Mouse (Mus musculus) spleen, adult 12 weeks (tissue): Measurements from ENCODE around the gene Atrnl1.
"Not testable (repeated sequence)": the region's sequence is repeated elsewhere in the genome, so short reads cannot be mapped to it uniquely, and the experiment has no call there.

Experiments
- DNase-seq: peaks from one replicate; pipeline ENCODE4 v3.0.0; 2022; ENCODE audit warnings: low spot score

Atrnl1 gene

GRCm38 (mm10) chr19:57975201-57975600 lies 364.4 kb downstream of the Atrnl1 start:
- DNase-seq: no peak

- DNase-seq: no peak
Measured at GRCm38 (mm10) chr19:57985918-57986900, 375.4 kb downstream of the Atrnl1 start.

GRCm38 (mm10) chr19:57987696-57988393 lies 377.0 kb downstream of the Atrnl1 start:
- no peak for DNase-seq

DNA sequence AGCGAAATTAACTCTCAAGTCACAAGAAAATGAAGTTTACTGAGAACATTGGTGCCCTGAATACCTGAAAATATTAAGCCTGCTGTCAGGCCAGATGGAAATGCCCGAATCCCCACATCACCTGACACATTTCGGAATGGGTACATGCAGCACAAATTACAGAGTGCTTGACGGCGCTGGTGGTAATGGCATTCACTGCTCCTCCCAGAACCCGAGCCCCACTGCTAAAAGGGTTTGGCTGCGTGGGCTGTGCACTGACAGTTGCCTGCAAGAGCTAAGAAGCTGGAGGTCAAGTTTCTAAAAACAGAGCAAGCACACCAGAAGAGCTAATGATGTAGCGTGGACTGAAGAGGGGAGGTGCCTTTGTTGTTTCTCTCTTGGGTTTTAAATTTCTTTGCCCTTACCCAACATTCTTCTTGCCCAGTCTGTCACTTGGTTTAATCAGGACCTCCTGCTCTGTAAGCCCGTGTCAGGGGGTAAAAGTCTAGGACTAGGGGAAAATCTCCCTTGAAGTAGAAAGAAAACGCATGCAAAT lies 377.8 kb downstream of the Atrnl1 start:
- DNase-seq: no peak

- DNase-seq: no peak
Measured at GRCm38 (mm10) chr19:57991099-57991760, 380.4 kb downstream of the Atrnl1 start.

DNA sequence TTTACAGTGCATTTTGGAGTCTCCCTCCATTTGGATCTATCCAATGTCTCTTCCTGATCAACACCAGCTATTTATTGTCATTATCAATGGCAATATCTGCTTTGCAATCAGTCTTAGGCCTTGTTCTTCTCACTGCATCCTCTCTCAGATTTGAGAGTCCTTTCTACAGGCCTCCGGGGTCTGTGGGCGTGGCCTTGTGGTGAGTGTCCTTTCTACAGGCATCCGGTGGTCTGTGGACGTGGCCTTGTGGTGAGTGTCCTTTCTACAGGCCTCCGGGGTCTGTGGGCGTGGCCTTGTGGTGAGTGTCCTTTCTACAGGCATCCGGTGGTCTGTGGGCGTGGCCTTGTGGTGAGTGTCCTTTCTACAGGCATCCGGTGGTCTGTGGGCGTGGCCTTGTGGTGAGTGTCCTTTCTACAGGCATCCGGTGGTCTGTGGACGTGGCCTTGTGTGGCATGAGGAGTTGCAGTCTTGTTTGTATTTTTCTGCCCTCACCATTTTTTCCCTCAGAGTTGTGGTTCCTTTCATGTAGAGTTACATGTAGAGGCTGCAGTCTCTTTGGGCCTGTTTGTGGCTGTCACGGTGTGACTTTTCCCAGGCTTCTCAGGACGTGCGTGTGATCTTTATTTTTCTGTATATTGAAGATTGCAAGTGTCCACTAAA lies 383.5 kb downstream of the Atrnl1 start:
- DNase-seq: not testable (repeated sequence)

GRCm38 (mm10) chr19:57995015-57995414 lies 384.2 kb downstream of the Atrnl1 start:
- DNase-seq: no peak

DNA sequence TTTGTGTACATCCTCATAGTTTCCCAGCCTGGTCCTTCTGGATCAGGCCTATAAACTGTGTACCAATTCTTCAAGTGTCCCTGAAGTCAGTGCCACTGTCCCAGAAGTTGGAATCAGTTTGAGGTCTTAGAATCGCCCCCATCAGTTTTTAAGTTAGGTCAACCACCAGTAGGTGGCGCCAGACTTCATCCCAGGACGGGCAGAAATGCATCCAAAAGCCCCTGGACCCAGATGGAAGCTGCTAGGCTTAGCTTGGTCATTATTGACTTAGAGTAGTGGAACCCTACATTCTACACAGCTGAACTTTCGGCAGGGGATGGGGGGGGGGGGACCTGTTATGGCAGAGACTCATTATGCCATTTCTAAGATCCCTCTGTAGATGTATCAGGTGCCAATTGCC lies 387.1 kb downstream of the Atrnl1 start:
- no peak for DNase-seq

DNA sequence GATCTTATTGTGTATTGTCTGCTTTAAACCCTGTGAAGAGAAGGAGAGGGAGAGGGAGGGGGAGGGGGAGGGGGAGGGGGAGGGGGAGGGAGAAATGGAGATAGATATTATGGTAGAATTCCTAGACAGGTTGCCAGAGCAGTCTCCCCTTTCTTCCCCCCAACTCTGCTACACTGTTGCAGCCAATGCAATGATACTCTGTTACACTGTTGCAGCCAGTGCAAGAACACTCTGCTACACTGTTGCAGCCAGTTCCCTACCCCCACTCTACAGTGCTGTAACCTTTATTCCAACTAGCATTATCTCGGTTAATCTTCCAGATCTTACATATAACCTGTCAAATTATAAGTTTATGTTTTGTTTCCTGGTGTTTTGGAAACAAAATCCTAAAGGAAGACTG lies 400.8 kb downstream of the Atrnl1 start:
- no peak for DNase-seq

DNA sequence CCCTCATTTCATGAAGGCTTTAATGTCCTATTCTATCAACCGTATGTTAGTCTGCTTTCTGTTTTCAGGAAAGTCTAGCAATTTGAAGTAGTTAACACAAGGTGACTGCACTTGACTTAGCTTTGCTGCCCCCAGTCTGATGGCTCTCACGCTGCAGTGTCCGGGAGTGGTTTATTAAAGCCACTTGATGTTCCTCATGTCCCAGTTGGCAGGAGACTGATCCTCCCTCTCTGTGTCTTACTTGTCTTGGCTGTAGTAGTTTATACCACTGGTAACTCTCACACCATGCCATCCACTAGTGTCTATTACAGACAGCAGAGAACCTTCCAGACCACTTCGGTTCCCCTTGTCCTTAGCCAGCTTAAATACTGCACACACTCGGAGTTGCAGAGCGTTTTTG lies 404.9 kb downstream of the Atrnl1 start:
- no peak for DNase-seq

DNA sequence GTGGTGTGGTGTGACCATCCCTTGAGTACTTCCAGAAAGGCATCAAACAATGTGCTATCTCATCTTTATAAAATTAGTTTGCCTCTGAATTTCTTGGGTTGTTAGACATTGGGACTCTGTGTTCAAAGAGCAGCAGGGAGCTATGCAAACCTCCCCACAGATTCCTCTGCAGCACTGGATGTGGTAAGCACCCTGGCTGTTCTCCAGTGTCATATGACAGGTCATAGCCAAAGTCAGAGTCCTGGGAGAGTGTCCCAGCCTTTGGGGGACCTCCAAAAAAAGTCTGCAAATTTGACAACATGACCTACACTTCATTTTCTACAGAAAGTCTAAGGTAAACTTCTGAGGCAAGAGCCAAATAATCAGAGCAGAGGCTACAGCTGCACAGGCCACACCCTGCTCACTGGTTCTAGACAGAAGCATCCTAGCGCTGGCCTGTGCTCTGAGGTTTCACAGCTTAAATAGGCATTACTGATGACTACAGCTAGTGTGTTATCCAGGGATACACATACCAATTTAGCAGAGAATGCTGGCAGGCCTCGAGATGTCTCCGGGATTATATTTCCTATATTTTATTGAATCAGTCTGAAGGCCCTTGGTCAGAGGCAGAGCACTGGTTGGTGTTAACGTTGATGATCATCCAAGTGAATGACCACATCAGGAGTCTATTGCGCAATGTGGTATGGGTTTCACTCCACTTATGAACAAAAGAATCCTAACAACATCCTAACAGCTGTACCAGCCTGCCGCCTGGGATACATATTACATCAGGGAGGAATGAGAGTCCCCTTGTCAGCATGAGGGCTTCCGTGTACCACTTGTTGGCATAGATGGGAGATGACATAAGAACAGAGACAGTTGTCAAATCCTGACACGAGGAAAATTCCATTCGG lies 406.0 kb downstream of the Atrnl1 start:
- no peak for DNase-seq

- DNase-seq: no peak
Measured at GRCm38 (mm10) chr19:58017468-58017867, 406.6 kb downstream of the Atrnl1 start.

- no peak for DNase-seq
Measured at GRCm38 (mm10) chr19:58018698-58019097, 407.9 kb downstream of the Atrnl1 start.

DNA sequence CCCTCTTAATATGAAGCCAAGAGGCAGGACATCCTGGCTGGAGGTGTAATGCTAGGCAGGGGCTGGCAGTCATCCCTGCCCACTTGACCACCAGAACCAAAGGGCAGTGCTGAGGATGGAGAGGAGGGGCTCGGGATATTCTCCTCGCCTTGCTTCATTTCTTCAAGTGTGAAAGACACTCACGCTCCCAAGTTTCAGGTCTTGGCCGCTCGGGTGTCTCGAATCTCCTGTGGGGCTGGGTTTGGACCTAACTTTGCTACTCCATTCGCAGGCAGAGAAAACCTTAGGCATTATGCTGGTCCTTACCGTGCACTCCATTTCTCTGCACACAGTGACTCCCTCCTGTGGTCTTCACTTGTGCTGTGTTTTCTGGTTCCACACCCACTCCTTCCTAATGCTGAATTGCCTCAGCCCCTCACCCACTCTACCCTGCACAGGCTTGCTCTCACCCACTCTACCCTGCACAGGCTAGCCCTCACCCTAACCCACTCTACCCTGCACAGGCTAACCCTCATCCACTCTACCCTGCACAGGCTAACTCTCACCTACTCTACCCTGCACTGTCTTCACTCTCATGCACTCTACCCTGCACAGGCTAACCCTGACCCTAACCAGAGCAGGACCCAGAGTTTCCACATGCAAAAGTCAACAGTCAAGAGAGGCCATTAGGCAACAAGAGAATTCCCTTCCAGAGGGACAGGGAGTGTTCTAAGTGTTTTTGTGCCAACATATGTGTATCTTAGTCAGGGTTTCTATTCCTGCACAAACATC lies 410.9 kb downstream of the Atrnl1 start:
- DNase-seq: no peak

DNA sequence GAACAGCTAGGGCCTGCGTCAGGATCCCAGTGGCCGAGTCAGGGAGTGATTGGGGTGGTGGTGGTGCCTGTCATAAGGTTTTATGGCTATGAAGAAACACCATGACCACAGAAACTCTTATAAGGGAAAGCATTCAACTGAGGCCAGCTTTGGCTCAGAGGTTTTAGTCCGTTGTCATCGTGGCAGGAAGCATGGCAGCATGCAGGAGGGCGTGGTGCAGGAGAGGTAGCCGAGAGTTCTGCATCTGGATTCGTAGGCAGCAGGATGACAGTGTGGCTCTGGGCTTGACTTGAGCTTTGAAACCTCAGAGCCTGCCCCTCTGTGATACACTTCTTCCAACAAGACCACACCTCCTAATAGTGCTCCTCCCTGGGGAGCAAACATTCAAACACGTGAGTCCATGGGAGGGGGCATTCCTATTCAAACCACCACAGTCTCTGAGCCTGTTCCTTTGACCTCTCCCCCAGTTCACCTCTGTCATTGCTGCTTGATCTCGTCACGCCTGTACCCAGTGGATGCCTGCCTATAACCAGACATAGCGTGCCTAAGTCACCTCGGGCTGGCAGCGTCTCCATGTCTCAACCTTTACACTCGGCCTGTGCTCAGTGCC lies 412.5 kb downstream of the Atrnl1 start:
- DNase-seq: no peak

DNA sequence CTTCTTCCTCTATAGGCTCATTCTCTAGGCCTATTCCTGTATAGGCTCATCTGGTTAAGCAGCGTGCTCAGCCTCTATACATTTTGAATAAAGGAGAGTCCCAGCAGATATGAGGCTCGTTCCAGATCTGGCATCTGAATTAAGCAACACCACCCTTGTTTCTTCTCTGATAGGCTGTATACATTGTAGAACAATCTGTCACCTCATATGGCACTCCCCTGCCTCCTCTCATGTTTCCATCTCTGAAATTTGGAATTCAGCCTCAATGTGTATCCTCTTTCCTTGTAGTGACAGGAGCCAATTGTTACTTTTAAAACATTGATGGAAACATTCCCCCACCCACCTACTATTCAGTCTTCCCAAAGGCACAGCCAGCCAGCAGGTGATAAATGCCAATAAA lies 414.2 kb downstream of the Atrnl1 start:
- DNase-seq: no peak

DNA sequence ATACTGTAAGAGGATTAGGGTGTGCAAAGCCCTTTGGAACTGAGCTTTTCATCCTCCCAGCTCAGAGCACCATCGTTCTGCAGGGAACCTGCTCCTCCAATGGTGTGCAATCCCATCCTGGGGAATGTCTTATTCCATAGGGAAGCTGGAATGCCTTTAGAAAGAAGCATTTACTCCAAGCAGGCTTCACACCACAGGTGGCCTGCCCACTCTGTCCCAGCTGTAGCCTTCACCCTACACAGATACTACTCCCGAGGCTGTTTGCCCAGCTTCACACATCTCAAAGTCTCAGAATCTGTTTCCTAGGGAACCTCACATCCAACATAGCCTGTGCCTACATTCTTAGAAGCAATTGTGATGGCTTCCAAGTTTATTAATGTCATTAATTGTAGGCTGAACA lies 418.8 kb downstream of the Atrnl1 start:
- DNase-seq: no peak

- DNase-seq: no peak
Measured at GRCm38 (mm10) chr19:58033241-58033640, 422.4 kb downstream of the Atrnl1 start.

DNA sequence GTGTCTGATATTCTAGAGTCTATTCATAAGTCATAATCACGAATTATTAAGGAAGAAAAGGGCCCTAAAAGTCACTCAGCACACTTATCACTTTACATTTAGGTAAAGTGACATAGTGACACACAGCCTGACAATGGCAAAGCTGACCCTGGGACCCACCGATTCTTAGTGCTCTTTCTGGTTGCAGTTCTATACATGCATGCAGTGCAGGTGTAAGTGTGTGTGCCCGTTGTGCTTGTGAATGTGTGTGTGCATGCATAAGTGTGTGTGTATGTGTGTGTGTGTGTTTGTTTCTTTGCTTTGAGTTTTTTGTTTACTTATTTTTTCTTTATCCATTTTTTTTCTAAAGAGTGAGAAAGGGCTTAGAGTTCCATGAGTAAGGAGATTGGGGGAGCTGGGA lies 425.3 kb downstream of the Atrnl1 start:
- no peak for DNase-seq

- DNase-seq: no peak
Measured at GRCm38 (mm10) chr19:58043120-58043519, 432.3 kb downstream of the Atrnl1 start.
